8 mouse cellular contexts compared by ENCODE assay signal in the genomic region with DNA sequence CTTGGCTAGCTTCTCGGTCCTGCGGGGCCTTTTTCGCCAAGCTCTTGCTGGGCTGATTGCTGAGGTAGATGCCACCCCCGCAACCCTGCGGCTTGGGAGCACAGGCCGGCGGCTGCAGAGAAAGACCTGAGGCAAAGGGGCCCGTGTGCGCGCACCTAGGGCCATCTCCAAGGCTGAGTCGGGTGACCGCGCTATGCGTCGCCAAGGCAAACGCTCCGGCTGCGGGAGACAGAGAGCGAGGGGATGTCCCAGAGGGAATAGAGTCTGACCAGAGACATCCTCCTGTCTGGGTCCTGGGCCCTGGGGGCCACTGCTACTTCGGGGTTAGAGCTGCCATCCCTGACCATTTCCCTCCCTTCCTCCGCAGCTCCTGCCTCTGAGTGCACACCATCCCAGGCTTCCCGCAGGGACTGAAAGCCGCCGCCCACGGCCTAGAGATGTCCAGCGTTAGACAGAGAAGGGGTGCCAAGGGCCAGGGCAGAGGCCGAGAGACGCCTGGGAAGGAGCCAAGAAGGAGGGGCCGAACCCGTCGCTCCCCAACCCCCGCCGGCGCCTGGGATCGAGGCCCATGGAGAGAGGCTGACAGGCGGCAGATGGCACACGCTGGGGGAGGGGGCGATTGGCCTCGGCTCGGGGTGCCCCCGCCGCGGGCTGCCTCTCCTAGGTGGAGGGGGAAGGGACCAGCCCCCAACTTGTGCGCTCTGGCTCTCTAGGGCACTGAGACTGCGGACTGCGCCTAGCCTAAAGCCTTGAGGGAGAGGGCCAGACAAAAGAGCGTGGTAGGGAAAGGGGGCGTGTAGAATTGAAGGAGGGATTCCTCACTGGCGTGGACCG. TPM values are rescaled to one million over a fixed set of nuclear protein-coding genes. Genes with fewer than 3 reads are reported as not detected.
DNase-seq lines count a peak whose midpoint lies in the region; ATAC-seq and TF ChIP-seq lines count a peak whose summit lies in the region.

No protein-coding gene starts in this region.

- peak overlapping the region; percentile 30; the same call in 1 of the 2 replicates for H3K9ac ChIP-seq in intestine, embryonic 15.5 days
- H3K9ac ChIP-seq in liver, embryonic 13.5 days: no peak overlapping the region
- H3K9ac ChIP-seq in neural tube, embryonic 13.5 days: peak overlapping the region; percentile 98

- H3K4me1 ChIP-seq in intestine, embryonic 15.5 days (replicated peaks): peaks cover 27% of the 10 kb centered on the region
- H3K4me1 ChIP-seq in liver, embryonic 13.5 days (replicated peaks): peaks cover 13% of the 10 kb centered on the region
- peaks cover 55% of the 10 kb centered on the region for H3K4me1 ChIP-seq in neural tube, embryonic 13.5 days (replicated peaks)

- ATAC-seq in intestine, embryonic 15.5 days: no peak
- ATAC-seq in liver, embryonic 13.5 days (ENCODE audit: low read depth): no peak
- peak; percentile 12; the same call in 1 of the 2 replicates for ATAC-seq in neural tube, embryonic 13.5 days (ENCODE audit: low read depth)

- H3K36me3 ChIP-seq in intestine, embryonic 15.5 days: no peaks in the 10 kb centered on the region
- H3K36me3 ChIP-seq in liver, embryonic 13.5 days: no peaks in the 10 kb centered on the region
- H3K36me3 ChIP-seq in neural tube, embryonic 13.5 days: no peaks in the 10 kb centered on the region

- peaks cover 44% of the 10 kb centered on the region for H3K27me3 ChIP-seq in intestine, embryonic 15.5 days (replicated peaks)
- peaks cover 88% of the 10 kb centered on the region for H3K27me3 ChIP-seq in liver, embryonic 13.5 days
- H3K27me3 ChIP-seq in neural tube, embryonic 13.5 days: peaks cover 9% of the 10 kb centered on the region; the same call in 1 of the 2 replicates

- H3K4me3 ChIP-seq in left cerebral cortex, adult 2 months: peak overlapping the region; percentile 8
- peak overlapping the region; percentile 35 for H3K4me3 ChIP-seq in intestine, embryonic 15.5 days (replicated peaks)
- peak overlapping the region; percentile 32 for H3K4me3 ChIP-seq in liver, embryonic 13.5 days (replicated peaks)
- peak overlapping the region; percentile 93 for H3K4me3 ChIP-seq in neural tube, embryonic 13.5 days

- H3K9me3 ChIP-seq in intestine, embryonic 15.5 days: no peaks in the 10 kb centered on the region
- no peaks in the 10 kb centered on the region for H3K9me3 ChIP-seq in liver, embryonic 13.5 days (replicated peaks)
- no peaks in the 10 kb centered on the region for H3K9me3 ChIP-seq in neural tube, embryonic 13.5 days

- peak in 1 of 2 experiments; percentile 42 for DNase-seq in left cerebral cortex, adult 2 months (ENCODE audit: extremely low spot score in 1 of 2, low spot score in 2 of 2)
- no peak for DNase-seq in left cerebral cortex, adult 11 months (ENCODE audit: low spot score)
- DNase-seq in cerebellum, adult 9-11 months: peak; percentile 92
- DNase-seq in gastrocnemius, postnatal 25 days: peak; percentile 59
- no peak for DNase-seq in liver, embryonic 13.5 days
- no peak for DNase-seq in T-cell, adult 2 months (ENCODE audit: low spot score)

- H3K4me2 ChIP-seq in intestine, embryonic 15.5 days (replicated peaks): peak overlapping the region; percentile 98
- peak overlapping the region; percentile 53 for H3K4me2 ChIP-seq in liver, embryonic 13.5 days
- peak overlapping the region; percentile 95 for H3K4me2 ChIP-seq in neural tube, embryonic 13.5 days

- intact Hi-C loops in left cerebral cortex, adult 2 months (cut with DNase I): loop anchor here (2.0 to 5.0 kb wide), 4 partner anchors 130 to 300 kb away; no protein-coding TSS in a partner anchor

- 0 out of 2 replicates have a peak overlapping the region, but pooled peaks have one; percentile 36 for H3K27ac ChIP-seq in left cerebral cortex, adult 2 months
- H3K27ac ChIP-seq in intestine, embryonic 15.5 days: no peak overlapping the region
- H3K27ac ChIP-seq in liver, embryonic 13.5 days: no peak overlapping the region
- peak overlapping the region; percentile 9 for H3K27ac ChIP-seq in neural tube, embryonic 13.5 days (replicated peaks)

- TF ChIP-seq CTCF in left cerebral cortex, adult 2 months (IDR thresholded peaks at IDR 0.05): no peak

- under 1% methylated on average over 50 of the region's 50 CpGs for WGBS in intestine, embryonic 15.5 days
- WGBS in liver, embryonic 13.5 days (ENCODE audit: insufficient replicate concordance): under 1% methylated on average over 50 of the region's 50 CpGs
- WGBS in neural tube, embryonic 13.5 days: under 1% methylated on average over 50 of the region's 50 CpGs

RNA-seq across cellular contexts. Expression of a gene that starts 2.5 kb away (rescaled TPM):
- 10 to 100 TPM; 25.4 to 32.6 TPM for total RNA-seq in left cerebral cortex, adult 2 months (2021)
- 10 to 100 TPM; 15.6 to 16.4 TPM for total RNA-seq in gastrocnemius, postnatal 25 days (2021)
- 5.0 and 5.5 TPM in 2 replicates for polyA plus RNA-seq in intestine, embryonic 15.5 days (2015; fragmentation: Nextera tagmentation; extraction: Ambion mirVana)
- 0.49 and 0.69 TPM in 2 replicates for polyA plus RNA-seq in liver, embryonic 13.5 days (2015; fragmentation: Nextera tagmentation; extraction: Ambion mirVana)
- 35.5 and 57.9 TPM in 2 replicates for polyA plus RNA-seq in neural tube, embryonic 13.5 days (2015; fragmentation: Nextera tagmentation; extraction: Ambion mirVana)

Comparison
In these comparisons a context has a peak if more than half of its experiments do, and no peak if none do; other contexts are left out.
1. DNase-seq: peak in cerebellum, adult 9-11 months (single experiment) and gastrocnemius, postnatal 25 days (single experiment); none in left cerebral cortex, adult 11 months (single experiment), liver, embryonic 13.5 days (single experiment) and T-cell, adult 2 months (single experiment).
2. H3K27ac ChIP-seq: peak in left cerebral cortex, adult 2 months (single experiment) and neural tube, embryonic 13.5 days (single experiment); none in intestine, embryonic 15.5 days (single experiment) and liver, embryonic 13.5 days (single experiment).
3. H3K4me3 ChIP-seq: peak in every context shown above with its lines; median percentile 93 in neural tube, embryonic 13.5 days; 35 in intestine, embryonic 15.5 days; 32 in liver, embryonic 13.5 days; 8 in left cerebral cortex, adult 2 months.
4. Peak in every context shown above with its lines, with median percentiles within 50 percentile points of each other: H3K4me2 ChIP-seq.